Mouse (Mus musculus): ENCODE measurements around the gene Foxp4.

- TF ChIP-seq POLR2AphosphoS2 (IDR thresholded peaks at IDR 0.05; ENCODE audit: low read depth, low read length) (no peak), POLR2A (IDR thresholded peaks at IDR 0.05; ENCODE audit: low read depth, low read length) (no peak), CTCF (conservative IDR thresholded peaks at IDR 0.05 in 1 of 2, IDR thresholded peaks at IDR 0.05 in 1 of 2; ENCODE audit: low read depth in 2 of 2, low read length in 2 of 2) (no peak), ZC3H11A (IDR thresholded peaks at IDR 0.05; ENCODE audit: low read depth, low read length) (no peak), TBP (conservative IDR thresholded peaks at IDR 0.05; ENCODE audit: low read depth, low read length) (no peak), MEF2A (IDR thresholded peaks at IDR 0.05; ENCODE audit: borderline replicate concordance, low read depth, low read length) (no peak), CHD1 (IDR thresholded peaks at IDR 0.05; ENCODE audit: low read depth, low read length) (no peak), USF1 (IDR thresholded peaks at IDR 0.05; ENCODE audit: low read depth, low read length) (no peak)
These were observed 26.3 kb downstream of the Foxp4 start for GRCm38 (mm10) chr17:47897956-47898752.
